Mouse (Mus musculus) gonadal fat pad, adult 2 months (tissue): ENCODE data around the gene Cfap45. TPM values are rescaled to one million over a fixed set of nuclear protein-coding genes. Genes with fewer than 3 reads are reported as not detected.
A peak's percentile ranks its signal among the peaks of the same experiment; 100 is the strongest.

ENCODE experiments used
- DNase-seq: peaks from one replicate; pipeline ENCODE4 v3.0.0-alpha.2; 2012; ENCODE audit warnings: low read depth
- polyA plus RNA-seq: library from polyadenylated mRNA; depleted of rRNA; stranded (reverse); fragments of >200 nt; gene quantifications from 2 replicates; pipeline ENCODE4 v1.2.3, GENCODE M21; 2012

The Cfap45 gene
- polyA plus RNA-seq, 1 experiment, result 2.6 TPM

- DNase-seq, result no peak
Observed at GRCm38 (mm10) chr1:172518013-172518412, 2.6 kb upstream of the Cfap45 start.

DNA sequence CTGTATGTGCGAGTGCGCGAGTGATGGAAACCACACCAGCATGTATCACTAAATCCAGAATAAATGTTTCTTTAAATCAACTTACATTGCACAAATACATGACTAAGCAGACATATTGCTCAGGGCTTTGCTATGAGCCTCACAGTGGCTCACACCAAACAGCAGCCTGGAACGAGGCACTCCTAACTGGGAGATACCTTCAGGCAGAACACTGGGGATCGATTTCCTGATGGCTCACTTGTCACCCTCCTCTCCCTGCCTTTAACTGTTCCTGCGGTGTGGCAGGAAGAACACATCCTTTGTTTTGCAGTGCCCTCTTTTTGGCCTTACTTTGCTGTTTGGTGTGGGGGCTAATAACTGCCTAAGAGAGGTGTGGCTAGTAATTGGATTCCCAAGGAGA lies 957 bp upstream of the Cfap45 start:
- no peak for DNase-seq

DNA sequence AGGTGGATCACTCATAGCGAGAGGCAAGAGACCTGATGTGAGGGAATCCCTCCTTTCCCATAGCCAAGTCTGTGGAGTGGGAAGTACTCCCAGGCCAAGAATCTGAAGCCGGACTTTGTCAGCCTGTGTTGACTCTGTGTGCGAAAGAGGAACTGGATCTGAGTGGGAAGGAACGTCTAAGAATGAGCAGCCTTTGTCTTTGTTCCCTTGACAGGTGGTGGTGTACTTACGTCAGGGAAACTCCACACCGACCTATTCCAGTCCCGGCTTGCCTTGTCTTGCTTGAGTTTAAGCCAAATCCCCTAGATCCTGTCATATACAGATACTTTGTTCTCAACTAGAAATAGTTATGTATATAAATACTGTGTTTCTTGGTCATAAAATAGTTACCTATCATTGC lies 1.9 kb downstream of the Cfap45 start:
- DNase-seq, result no peak

DNA sequence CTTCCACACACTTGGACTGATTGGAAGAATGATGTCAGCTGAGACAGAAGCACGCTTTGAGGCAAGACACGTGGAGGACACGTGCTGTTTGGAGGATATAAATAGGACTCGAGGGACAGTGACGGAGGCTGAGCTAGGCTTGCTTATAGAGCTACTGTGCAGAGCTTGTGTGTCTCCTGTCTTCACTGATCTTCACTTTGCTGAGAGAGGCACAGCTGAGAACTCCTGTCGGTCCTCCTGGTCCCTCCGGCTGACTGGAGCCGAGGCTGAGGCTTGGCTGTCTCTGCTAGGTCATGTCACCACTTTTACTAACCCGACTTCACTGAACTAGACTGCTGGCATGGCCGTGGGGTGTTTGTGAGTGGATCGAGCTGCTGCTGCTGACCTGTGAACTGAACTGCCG lies 3.1 kb downstream of the Cfap45 start:
- no peak for DNase-seq

DNA sequence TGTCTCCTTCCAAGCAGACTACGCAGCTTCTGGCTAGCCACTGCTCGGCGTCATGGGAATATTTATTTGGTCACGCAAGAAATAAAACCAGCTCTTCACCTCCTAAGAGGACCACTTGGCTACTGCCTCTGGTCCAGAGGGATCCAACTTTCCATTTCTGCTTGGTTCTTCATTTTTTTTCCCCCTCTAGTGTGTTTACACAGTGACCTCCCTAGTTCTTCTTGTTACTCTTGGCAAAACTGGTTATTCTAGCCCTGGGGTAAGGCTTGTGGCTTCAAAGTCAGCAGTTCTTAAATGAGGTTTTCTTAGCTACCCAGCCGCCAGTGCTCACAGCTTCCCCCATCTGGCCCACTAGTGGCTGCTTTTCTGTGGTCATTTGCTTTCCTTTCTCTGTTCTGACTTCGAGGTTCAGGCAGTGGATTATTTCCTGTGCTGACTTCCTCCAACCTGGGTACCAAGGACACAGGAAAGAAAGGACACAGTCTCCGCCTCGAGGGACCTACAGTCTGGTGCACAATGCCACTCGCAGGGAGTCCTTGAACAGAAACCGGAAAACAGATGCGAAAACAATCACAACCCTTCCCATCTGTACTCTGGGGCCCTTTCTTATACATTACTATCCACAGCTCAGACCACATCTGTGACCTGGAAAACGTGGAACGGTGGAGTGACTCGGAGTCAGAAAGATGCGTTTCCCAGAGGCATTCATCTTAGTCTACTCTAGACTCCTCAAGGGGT lies 4.6 kb downstream of the Cfap45 start:
- DNase-seq, result no peak

DNA sequence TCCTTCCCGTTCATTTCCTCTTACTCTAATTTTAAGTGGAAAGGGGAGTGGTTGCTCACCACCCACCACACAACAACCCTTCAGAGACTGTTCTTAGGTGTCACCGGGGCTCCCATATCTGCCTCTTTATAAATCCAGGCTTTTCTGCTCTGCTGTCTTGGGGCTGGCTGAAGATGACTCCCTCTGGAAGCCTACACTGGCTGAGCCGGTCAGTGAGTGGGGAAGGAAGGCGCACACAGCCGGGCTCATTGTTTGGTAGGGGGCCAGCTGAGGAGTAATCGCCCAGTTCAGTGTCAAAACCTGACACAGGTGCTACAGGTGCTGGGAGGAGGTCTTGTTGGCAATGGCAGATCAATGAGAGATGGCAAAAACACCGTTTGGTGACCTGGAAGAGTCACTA lies 5.4 kb downstream of the Cfap45 start:
- DNase-seq, result no peak

DNA sequence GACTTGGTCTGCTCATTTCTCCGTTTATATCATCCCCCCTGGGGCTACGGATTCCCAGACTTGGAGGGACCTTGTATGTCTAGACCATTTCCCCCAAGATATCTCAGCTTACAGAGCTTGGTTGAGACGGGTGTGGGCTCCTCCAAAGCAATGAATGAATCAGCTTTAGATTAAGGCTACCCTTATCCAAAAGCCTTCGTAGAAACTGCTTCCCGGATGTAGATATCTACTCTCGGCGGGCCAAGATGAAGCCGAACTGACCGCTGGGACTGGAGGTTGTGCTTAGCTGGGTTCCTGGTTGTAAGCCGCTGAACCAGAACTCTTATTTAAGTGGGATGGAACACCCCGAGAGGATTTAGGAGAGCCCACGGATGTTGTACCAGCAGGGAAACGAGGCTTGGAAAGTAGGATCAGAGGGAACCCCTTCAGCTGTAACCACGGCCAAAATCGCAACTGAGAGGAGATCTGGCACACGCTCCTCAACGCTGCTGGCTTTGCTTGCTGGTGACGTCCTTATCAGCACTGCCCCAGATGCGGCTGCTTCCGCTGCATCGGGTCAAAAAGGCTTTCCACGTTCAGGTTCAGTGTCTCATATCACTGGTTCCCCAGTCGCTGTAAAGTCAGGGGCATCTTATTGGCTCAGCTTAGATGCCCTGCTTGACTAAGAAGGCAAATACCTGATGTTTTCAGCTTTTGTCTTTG lies 5.9 kb downstream of the Cfap45 start:
- no peak for DNase-seq

DNA sequence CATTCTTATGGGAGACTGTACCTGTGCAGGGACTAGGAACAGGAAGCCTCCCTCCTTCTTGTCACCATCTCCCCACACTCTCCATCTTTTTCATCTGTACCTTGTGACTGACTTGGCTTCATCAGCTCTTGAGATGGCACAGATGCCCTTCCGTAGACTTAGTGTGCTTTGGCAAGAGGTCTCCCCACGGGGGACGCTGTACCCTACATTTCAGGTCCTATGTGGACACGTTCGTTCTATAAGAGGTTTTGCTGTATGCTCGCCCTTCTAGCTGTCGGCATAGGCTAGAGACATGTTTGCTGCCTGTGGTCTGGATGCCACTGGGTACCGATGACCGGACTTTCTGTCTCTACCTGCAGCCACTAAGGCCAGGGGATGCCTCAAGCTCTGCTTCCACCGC lies 6.8 kb downstream of the Cfap45 start:
- no peak for DNase-seq

- DNase-seq, result peak; percentile 28
Observed at GRCm38 (mm10) chr1:172528701-172529100, 8.1 kb downstream of the Cfap45 start.

- DNase-seq, result no peak
Observed at GRCm38 (mm10) chr1:172530544-172531220, 10.1 kb downstream of the Cfap45 start.

DNA sequence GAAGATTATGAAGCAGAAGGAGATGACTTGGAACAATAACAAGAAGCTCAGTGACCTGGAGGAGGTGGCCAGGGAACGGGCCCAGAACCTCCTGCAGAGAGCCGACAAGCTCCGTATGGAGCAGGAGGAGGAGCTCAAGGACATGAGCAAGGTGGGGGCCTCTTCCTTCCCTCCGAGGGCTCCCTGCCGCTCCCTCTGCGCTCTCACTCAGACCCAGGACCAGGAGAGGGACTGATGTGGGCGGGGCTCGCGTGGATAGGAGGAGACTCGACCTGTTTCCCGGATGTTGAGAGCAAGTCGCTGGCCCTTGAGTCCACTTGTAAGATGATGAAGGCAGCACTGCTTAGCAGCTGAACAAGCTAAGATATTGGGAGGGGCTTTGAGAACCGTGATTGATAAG lies 11.9 kb downstream of the Cfap45 start:
- no peak for DNase-seq

- no peak for DNase-seq
Observed at GRCm38 (mm10) chr1:172535116-172535515, 14.5 kb downstream of the Cfap45 start.

GRCm38 (mm10) chr1:172539827-172540226 lies 19.2 kb downstream of the Cfap45 start:
- DNase-seq, result no peak

DNA sequence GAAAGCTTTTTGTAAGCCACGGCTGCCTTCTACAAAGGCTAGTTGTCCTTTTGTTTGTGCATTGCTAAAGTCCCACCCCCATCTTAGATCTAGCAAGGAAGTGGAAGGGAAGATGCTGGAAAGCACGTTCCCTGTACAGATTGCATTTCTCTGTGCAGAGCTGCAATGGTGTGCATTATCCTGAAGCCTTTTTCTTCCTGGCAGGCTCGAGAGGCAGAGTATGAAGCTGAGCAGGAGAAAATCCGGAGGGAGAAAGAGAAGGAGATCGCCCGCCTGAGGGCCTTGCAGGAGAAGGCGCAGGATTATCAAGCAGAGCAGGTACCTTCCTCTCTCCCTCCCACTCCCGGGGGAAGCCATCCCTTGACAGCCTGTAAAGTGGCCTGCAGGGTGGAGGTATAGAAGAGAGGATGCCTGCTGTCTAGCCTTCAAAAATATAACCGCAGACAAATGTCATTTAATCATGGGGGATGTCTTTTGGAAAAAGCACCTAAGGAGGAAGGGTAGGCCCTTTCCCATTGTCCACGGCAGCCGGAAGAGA lies 19.8 kb downstream of the Cfap45 start:
- no peak for DNase-seq

- no peak for DNase-seq
Observed at GRCm38 (mm10) chr1:172546062-172546461, 25.5 kb downstream of the Cfap45 start.

DNA sequence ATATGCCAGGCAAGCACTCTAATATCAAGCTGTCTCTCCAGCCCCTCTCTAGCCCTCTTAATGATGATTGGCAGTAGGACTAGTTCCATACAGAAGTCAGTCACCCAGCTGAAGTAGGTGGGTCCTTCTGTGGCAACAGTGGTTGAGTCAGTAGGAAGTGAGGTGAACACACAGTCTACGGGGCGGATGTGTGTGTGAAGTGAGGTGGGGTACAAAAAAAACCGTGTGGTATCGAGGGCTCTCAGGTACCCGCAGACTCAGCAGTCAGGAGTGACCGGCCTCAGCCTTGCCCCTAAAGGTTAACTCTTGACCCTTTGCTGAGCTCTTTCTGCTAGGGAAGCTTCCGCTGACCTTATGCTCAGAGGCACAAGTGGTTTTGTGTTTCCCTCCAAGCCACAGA lies 27.9 kb downstream of the Cfap45 start:
- no peak for DNase-seq

DNA sequence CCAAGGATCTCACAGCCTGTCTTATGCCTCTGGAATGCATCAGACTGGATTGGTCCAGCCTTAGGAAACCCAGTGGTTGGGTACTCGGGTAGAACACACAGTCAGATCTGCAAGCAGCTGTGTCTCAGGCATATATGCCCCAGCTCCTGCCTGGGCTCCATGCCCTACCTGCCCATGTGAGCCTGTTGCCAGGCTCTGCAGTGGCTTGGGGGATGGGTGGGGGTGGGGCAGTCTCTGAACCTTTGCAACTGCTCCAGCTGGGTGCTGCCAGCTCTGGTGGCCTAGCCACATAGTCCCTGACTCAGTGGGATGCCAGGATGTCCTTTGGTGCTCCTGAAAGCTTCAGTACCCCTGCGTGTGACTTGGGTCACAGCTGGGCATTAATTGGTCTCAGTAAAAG lies 28.7 kb downstream of the Cfap45 start:
- DNase-seq, result no peak

- DNase-seq, result no peak
Observed at GRCm38 (mm10) chr1:172549717-172550116, 29.1 kb downstream of the Cfap45 start.

- DNase-seq, result no peak
Observed at GRCm38 (mm10) chr1:172550551-172550951, 29.9 kb downstream of the Cfap45 start.

DNA sequence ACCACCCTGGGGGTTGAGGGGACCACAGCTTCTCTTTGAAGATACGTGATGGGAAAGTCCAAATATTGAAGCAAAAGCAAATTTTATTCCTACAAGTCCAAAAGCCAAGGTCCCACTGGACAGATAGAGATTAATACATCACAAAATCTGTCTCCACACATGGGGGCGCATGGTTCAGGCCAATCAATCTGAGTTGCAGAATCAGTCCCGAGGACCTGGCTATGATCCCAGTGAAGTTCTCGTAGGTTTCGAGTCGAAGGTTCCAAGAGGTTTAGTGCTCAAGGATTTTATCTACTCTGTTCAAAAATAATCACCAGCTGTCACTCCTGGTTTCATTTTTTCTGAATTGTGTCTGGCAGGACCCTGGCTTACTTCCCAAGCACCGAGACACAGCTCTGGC lies 30.4 kb downstream of the Cfap45 start:
- no peak for DNase-seq

GRCm38 (mm10) chr1:172552623-172553022 lies 32.0 kb downstream of the Cfap45 start:
- no peak for DNase-seq

GRCm38 (mm10) chr1:172555638-172556037 lies 35.0 kb downstream of the Cfap45 start, which contains the start of gene Vsig8:
Vsig8 (plus strand) TSS chr1:172555938.
- no peak for DNase-seq
